Mouse (Mus musculus): ENCODE measurements around the gene 2010111I01Rik.

Gene 2010111I01Rik

GRCm38 (mm10) chr13:63112598-63113372 is 148.1 kb downstream of the 2010111I01Rik start:
- no peak for DNase-seq (ENCODE audit: low spot score)

GRCm38 (mm10) chr13:63113881-63114301 is 149.2 kb downstream of the 2010111I01Rik start:
- no peak for DNase-seq (ENCODE audit: low spot score)

DNA sequence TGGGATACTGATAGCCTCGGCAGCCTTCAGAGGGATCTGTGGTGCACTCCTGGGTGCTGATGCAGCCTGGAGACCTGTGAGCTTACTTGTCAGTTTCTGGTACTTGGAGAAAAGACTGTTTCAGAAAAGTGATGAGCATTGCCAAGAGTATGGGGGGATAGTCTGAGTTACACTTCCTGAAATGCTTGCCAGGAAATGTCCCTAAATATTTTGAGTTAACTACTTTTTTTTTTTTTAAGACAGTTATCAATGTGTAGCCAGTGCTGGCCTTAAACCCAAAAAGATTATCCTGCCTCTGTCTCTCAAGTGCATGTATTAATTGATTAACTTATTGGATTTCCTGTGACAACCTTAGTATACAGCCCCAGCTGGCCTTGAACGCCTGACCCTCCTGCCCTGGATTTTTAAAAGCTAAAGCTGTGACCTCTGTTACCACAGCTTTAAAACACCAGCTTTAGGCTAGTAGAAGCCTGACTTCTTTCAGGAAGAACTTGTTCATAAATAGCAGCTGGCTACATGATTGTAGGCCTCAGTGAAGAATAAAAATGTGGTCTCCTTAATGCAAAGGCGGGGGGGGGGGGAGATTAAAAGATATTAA is 150.6 kb downstream of the 2010111I01Rik start:
- no peak for DNase-seq (ENCODE audit: low spot score)

DNA sequence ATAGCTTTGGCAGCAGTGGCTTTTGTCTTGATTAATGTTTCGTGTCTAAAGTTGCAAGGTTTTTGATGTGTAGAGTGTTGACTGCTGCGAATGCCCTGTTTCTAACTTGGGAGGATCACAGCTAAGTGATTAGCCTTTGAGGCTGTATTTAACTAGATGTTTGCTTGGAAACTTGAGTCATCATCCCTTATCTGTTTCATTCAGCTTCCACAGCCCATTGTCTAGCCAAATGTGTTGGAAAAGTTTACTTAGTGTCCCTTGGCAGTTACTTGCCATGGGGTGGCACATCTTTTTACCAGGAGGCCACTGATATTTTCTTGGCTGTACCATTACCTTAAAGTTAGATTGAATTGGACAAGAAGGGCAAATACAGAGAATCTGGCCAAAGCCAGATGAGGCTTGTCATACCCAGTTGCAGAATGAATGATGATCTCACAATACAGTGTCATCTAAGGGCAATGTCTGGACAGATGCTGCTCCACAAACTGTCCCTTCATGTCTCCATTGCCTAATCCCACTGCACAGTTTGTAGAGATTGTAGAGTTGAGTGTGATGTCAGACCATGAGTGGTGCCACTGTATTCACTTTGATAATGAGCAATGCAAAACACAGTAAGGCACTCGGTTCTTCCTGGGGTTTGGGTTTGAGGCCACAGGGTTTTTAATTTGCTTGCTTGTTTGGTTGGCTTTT is 152.9 kb downstream of the 2010111I01Rik start:
- DNase-seq (ENCODE audit: low spot score), result no peak

DNA sequence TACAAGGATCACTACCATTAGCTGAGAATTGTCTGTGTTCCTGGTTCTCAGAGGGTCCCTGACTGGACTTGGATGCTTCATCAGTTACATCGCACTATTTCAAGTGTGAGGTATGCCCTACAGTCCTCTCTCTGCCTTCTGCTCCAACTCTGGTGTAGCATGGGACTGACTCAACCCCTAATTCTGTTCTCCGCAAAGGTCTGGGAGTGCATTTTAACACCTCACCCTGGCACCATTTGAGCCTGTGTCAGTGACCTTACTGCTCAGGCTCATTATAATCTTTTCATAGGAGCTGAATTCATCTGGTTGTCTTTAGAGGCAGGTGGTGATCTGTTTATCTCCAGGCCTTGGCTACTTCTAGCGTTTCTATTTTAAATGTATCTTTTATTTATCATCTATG is 154.0 kb downstream of the 2010111I01Rik start:
- DNase-seq (ENCODE audit: low spot score), result no peak

GRCm38 (mm10) chr13:63120296-63120695 is 155.6 kb downstream of the 2010111I01Rik start:
- DNase-seq (ENCODE audit: low spot score), result no peak

- DNase-seq (ENCODE audit: low spot score), result no peak
These were observed 157.1 kb downstream of the 2010111I01Rik start for GRCm38 (mm10) chr13:63121747-63122146.

GRCm38 (mm10) chr13:63126206-63126605 is 161.5 kb downstream of the 2010111I01Rik start:
- no peak for DNase-seq (ENCODE audit: low spot score)

GRCm38 (mm10) chr13:63127516-63127915 is 162.8 kb downstream of the 2010111I01Rik start:
- no peak for DNase-seq (ENCODE audit: low spot score)

DNA sequence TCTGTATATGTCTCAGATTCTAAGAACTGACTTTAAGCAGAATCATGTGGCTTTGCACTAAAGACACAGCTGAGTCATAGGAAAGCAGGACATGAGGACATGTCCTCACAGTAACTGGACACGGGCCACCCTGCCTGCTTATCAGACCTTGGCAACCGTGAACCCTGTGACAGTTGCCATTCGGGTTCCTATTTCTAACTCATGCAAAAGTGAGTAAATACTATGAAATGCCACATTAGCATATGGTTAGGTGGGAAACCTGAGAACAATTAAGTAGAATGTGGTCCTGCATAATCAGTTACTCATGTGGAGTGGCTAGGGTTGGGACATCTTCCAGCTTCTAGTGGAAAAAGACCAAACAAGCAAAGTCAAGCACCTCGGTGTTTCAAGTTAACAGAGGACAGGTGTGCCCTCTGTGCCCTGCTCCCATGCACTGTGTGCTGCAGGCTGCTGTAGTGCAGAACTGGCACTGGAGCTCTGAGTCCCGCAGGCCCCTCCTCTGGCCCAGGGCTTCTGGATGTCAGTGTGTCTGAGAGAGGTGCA is 170.3 kb downstream of the 2010111I01Rik start:
- DNase-seq (ENCODE audit: low spot score), result no peak

GRCm38 (mm10) chr13:63135994-63136393 is 171.3 kb downstream of the 2010111I01Rik start:
- no peak for DNase-seq (ENCODE audit: low spot score)

DNA sequence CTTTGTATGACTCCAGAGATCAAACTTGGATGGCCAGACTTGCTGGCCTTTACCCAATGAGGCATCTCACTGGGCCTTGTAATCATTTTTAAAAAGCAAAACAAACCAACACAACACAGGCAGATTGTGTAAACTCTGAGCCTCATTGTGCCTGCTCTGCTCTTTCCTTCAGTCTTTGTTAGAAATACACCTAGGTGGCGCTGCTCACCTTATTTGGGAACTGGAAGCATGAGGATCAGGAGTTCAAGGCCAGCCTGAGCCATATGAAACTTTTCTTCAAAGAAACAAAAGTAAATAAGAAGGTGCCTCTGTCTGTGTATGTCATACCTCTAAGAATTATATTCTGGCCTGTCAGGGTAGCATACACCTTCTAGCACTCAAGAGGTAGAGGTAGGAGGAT is 172.1 kb downstream of the 2010111I01Rik start:
- DNase-seq (ENCODE audit: low spot score), result no peak

- no peak for DNase-seq (ENCODE audit: low spot score)
These were observed 173.8 kb downstream of the 2010111I01Rik start for GRCm38 (mm10) chr13:63138376-63139048.

DNA sequence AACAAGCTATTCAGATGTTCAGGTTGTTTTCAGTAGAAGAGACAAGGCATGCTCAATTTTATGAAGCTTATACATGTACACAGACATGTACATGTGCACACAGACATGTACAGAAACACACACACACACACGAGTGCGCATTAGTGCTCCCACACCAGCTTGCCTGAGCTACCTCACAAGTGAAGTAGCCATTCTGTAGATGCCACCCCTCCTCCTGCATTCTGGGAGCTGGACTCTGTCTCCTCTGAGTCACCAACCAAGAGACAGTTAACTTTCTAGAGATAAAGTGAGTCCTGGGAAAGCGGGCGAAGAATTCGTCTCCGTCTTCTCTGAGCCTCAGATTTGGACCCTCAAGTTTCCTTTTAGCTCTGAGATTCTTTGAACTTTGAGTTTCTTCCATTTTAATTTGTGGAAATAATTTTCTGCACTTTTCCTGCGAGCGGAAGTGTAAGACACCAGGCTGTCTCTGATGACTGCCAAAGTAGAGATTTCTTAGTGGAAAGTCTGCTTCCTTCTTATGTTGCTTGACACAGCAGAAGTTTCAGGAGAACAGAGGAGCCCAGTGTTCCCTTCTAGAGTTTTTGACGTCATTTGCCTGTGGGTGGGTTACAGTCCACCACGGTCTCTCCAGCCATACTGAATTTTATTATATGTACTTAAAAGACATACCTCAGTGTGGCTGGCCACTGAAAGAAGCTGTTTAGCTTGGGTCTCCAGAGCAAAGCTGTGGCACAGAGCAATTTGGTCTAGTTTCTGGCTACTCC is 175.0 kb downstream of the 2010111I01Rik start:
- no peak for DNase-seq (ENCODE audit: low spot score)

DNA sequence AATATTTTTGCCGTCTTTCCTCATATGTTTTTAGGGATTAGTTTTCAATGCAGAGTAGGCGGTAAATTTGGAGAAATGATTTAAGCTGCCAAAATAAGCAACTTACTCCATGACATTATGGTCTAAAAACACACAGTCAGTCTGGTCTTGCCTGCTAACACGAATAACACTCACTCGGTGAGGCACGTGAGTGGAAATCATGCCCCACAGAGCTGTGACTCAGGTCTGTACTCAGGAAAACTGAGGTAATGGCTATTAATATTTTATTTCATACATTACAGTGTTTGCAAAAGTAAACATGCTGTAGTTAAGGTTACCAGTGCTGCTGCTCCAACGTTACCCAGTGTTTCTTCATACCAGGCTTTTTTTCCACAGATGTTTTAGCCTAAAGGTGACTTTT is 176.1 kb downstream of the 2010111I01Rik start:
- DNase-seq (ENCODE audit: low spot score), result no peak

DNA sequence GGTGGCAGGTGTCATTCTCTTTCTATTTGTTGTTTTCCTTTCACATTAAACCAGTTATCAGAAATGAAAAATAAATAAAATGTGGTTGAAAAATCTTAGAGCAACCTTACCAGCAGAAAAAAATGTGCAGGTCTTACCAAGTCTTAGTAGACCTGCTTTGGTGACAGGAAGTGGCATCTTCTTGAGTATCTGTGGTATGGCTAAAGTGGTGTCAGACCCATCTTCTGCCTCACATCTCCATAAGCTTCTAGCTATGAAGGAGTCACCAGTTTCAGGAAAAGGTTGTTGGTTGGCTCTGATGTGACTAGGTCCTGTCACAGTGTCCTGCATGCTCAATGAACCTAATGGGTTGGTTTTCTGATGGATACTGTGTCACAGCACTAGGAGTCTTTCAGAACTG is 176.6 kb downstream of the 2010111I01Rik start:
- no peak for DNase-seq (ENCODE audit: low spot score)

DNA sequence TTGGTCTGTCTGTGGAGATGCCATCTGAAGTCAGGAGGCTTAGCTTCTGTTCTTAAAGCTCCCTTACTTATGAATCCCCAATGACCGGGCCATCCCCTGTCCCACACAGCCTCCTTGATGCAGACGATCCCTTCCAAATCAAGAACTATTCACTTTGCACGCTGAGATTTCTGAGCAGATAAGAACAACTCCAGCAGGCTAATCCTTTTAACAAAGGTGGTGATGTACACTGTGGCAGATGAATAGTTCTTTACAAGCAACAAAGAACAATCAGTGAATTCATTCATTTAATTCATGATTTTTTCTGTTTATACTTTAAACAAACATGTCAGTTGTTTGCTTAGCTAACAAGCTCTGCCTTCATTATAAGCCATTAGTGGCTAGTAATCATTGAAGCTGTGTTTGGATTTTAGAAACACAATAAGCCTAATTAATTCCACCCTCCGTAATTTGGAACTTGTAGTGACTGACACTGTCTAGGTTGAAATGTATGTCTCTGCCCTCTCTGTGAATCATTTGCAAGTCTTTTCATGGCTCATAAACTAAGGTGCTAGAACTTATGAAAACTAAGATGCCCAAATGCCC is 182.0 kb downstream of the 2010111I01Rik start:
- no peak for DNase-seq (ENCODE audit: low spot score)

GRCm38 (mm10) chr13:63148157-63148556 is 183.5 kb downstream of the 2010111I01Rik start:
- DNase-seq (ENCODE audit: low spot score), result no peak

DNA sequence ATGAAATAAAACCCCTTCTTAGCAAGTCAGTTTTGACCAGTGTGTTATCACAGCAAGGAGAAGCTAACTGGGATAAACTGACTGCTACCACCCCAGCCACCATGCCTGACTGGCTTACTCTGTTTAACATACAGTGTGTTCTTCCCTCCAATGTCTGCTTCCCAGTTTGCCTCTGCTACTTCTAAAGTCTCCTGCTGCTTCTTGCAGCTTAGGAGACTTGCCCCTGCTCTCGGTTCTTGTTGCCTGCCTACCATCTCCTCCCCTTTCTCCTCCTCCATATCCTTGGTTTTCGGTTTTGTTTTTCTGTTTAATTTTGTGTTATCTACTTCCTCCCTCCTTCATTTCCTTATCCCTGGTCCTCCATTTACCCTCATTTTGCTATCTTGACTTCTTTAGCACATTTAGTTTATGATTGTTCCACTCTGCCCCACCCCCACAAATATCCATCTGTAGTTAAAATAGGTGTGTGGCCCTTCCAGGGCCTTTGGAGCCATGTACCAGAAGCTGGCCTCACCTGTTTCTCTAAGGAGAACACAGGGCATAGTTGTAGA is 185.9 kb downstream of the 2010111I01Rik start:
- no peak for DNase-seq (ENCODE audit: low spot score)

- DNase-seq (ENCODE audit: low spot score), result no peak
These were observed 186.5 kb downstream of the 2010111I01Rik start for GRCm38 (mm10) chr13:63151028-63151738.

Measured in left cerebral cortex, adult 11 months (tissue).